Mouse (Mus musculus): Measurements from ENCODE around the gene Tdp1. TPM values are rescaled to one million over a fixed set of nuclear protein-coding genes. Genes with fewer than 3 reads are reported as not detected.
A peak's percentile ranks its signal among the peaks of the same experiment; 100 is the strongest.

Gene Tdp1
- total and polyA plus RNA-seq, 2 experiments from 2014 or later, result 14.2 to 36.2 TPM

GRCm38 (mm10) chr12:99849996-99850395 lies 34.3 kb upstream of the Tdp1 start:
- Histone ChIP-seq H3K9ac (replicated peaks; ENCODE audit: low read length) (no peak overlapping the region), H3K4me1 (ENCODE audit: insufficient read depth, low read length) (no peaks in the 10 kb centered on the region), H3K4me3 (ENCODE audit: low read length) (no peak overlapping the region), H3K27ac (no peak overlapping the region), H3K36me3 (ENCODE audit: insufficient read depth, low read length) (no peaks in the 10 kb centered on the region), H3K9me3 (ENCODE audit: low read length) (no peaks in the 10 kb centered on the region), H3K4me2 (ENCODE audit: low read depth, low read length) (no peak overlapping the region), H3K27me3 (ENCODE audit: insufficient read depth, low read length) (no peaks in the 10 kb centered on the region)
- DNase-seq (ENCODE audit: low spot score) (no peak), ATAC-seq (no peak)
- TF ChIP-seq CTCF (IDR thresholded peaks at IDR 0.05; ENCODE audit: low read depth), result peak; percentile 10; the same call in 1 of the 2 replicates
- 86% methylated on average over 2 of the region's 2 CpGs for WGBS

- 43% methylated on average over 14 of the region's 14 CpGs for WGBS
- Histone ChIP-seq H3K4me3 (ENCODE audit: low read length) (no peak overlapping the region), H3K9ac (replicated peaks; ENCODE audit: low read length) (no peak overlapping the region), H3K27ac (peak overlapping the region; percentile 26; the same call in 1 of the 2 replicates), H3K4me1 (ENCODE audit: insufficient read depth, low read length) (no peaks in the 10 kb centered on the region), H3K27me3 (ENCODE audit: insufficient read depth, low read length) (no peaks in the 10 kb centered on the region), H3K9me3 (ENCODE audit: low read length) (no peaks in the 10 kb centered on the region), H3K4me2 (ENCODE audit: low read depth, low read length) (no peak overlapping the region), H3K36me3 (ENCODE audit: insufficient read depth, low read length) (no peaks in the 10 kb centered on the region)
- TF ChIP-seq CTCF (IDR thresholded peaks at IDR 0.05; ENCODE audit: low read depth), result no peak
- DNase-seq (ENCODE audit: low spot score) (peak; percentile 56), ATAC-seq (peak; percentile 55; the same call in 1 of the 2 replicates)
Observed at GRCm38 (mm10) chr12:99853323-99854258, 30.7 kb upstream of the Tdp1 start.

- H3K4me3 ChIP-seq (ENCODE audit: low read length), result no peak overlapping the region
- H3K9ac ChIP-seq (replicated peaks; ENCODE audit: low read length), result no peak overlapping the region
- H3K4me1 ChIP-seq (ENCODE audit: insufficient read depth, low read length), result no peaks in the 10 kb centered on the region
- no peaks in the 10 kb centered on the region for H3K9me3 ChIP-seq (ENCODE audit: low read length)
- no peak for TF ChIP-seq CTCF (IDR thresholded peaks at IDR 0.05; ENCODE audit: low read depth)
- no peak for ATAC-seq
- no peaks in the 10 kb centered on the region for H3K27me3 ChIP-seq (ENCODE audit: insufficient read depth, low read length)
- 38% methylated on average over 9 of the region's 9 CpGs for WGBS
- DNase-seq (ENCODE audit: low spot score), result peak; percentile 54
- H3K4me2 ChIP-seq (ENCODE audit: low read depth, low read length), result no peak overlapping the region
- no peaks in the 10 kb centered on the region for H3K36me3 ChIP-seq (ENCODE audit: insufficient read depth, low read length)
- H3K27ac ChIP-seq, result no peak overlapping the region
Observed at GRCm38 (mm10) chr12:99856011-99856410, 28.3 kb upstream of the Tdp1 start.

- DNase-seq (ENCODE audit: low spot score), result no peak
- no peaks in the 10 kb centered on the region for H3K4me1 ChIP-seq (ENCODE audit: insufficient read depth, low read length)
- no peak for ATAC-seq
- no peaks in the 10 kb centered on the region for H3K27me3 ChIP-seq (ENCODE audit: insufficient read depth, low read length)
- no peaks in the 10 kb centered on the region for H3K36me3 ChIP-seq (ENCODE audit: insufficient read depth, low read length)
- H3K9ac ChIP-seq (replicated peaks; ENCODE audit: low read length), result no peak overlapping the region
- H3K9me3 ChIP-seq (ENCODE audit: low read length), result no peaks in the 10 kb centered on the region
- no peak overlapping the region for H3K4me3 ChIP-seq (ENCODE audit: low read length)
- 95% methylated on average over 5 of the region's 5 CpGs for WGBS
- TF ChIP-seq CTCF (IDR thresholded peaks at IDR 0.05; ENCODE audit: low read depth), result no peak
- H3K27ac ChIP-seq, result no peak overlapping the region
- H3K4me2 ChIP-seq (ENCODE audit: low read depth, low read length), result no peak overlapping the region
Observed at GRCm38 (mm10) chr12:99858664-99859063, 25.7 kb upstream of the Tdp1 start.

GRCm38 (mm10) chr12:99859391-99860100 lies 24.8 kb upstream of the Tdp1 start:
- TF ChIP-seq CTCF (IDR thresholded peaks at IDR 0.05; ENCODE audit: low read depth), result no peak
- ATAC-seq (no peak), DNase-seq (ENCODE audit: low spot score) (no peak)
- Histone ChIP-seq H3K9me3 (ENCODE audit: low read length) (no peaks in the 10 kb centered on the region), H3K4me3 (ENCODE audit: low read length) (no peak overlapping the region), H3K4me2 (ENCODE audit: low read depth, low read length) (no peak overlapping the region), H3K27me3 (ENCODE audit: insufficient read depth, low read length) (no peaks in the 10 kb centered on the region), H3K4me1 (ENCODE audit: insufficient read depth, low read length) (no peaks in the 10 kb centered on the region), H3K27ac (no peak overlapping the region), H3K36me3 (ENCODE audit: insufficient read depth, low read length) (no peaks in the 10 kb centered on the region), H3K9ac (replicated peaks; ENCODE audit: low read length) (no peak overlapping the region)
- 54% methylated on average over 3 of the region's 3 CpGs for WGBS

- Histone ChIP-seq H3K4me2 (ENCODE audit: low read depth, low read length) (no peak overlapping the region), H3K4me1 (ENCODE audit: insufficient read depth, low read length) (no peaks in the 10 kb centered on the region), H3K4me3 (ENCODE audit: low read length) (no peak overlapping the region), H3K27me3 (ENCODE audit: insufficient read depth, low read length) (no peaks in the 10 kb centered on the region), H3K36me3 (ENCODE audit: insufficient read depth, low read length) (no peaks in the 10 kb centered on the region), H3K9me3 (ENCODE audit: low read length) (no peaks in the 10 kb centered on the region), H3K9ac (replicated peaks; ENCODE audit: low read length) (no peak overlapping the region), H3K27ac (no peak overlapping the region)
- 68% methylated on average over 4 of the region's 4 CpGs for WGBS
- TF ChIP-seq CTCF (IDR thresholded peaks at IDR 0.05; ENCODE audit: low read depth), result peak; percentile 66
- DNase-seq (ENCODE audit: low spot score) (peak; percentile 77), ATAC-seq (no peak)
Observed at GRCm38 (mm10) chr12:99860981-99861380, 23.3 kb upstream of the Tdp1 start.

Data from hindbrain, postnatal 0 days (tissue).